Mouse (Mus musculus) sigmoid colon, adult 10 weeks (tissue): ENCODE measurements around the gene Barhl2. TPM values are rescaled to one million over a fixed set of nuclear protein-coding genes. Genes with fewer than 3 reads are reported as not detected.

Experiments
- polyA plus RNA-seq: library from polyadenylated mRNA; stranded (reverse); fragments of 350-450 nt; fragmentation: Illumina TruSeq; extraction: RNeasy Lipid Tissue Mini Kit (QIAGEN cat#74804); gene quantifications from one replicate; pipeline ENCODE4 v1.2.3, GENCODE M21; 2014; ENCODE audit warnings: low read depth, low replicate concordance

Gene Barhl2
- polyA plus RNA-seq = not detected

GRCm38 (mm10) chr5:106457986-106458476 lies at the start of gene Barhl2:
Barhl2 (minus strand) TSS chr5:106458166.

Other genes starting within 250 kb of the Barhl2 start
- not detected for gene Gm17304, start 150.9 kb upstream of the Barhl2 start, polyA plus RNA-seq
- gene Zfp644, start 239.1 kb upstream of the Barhl2 start, polyA plus RNA-seq = 90.0 TPM